Mouse (Mus musculus): ENCODE results near the gene Rxfp1.

The Rxfp1 gene

DNA sequence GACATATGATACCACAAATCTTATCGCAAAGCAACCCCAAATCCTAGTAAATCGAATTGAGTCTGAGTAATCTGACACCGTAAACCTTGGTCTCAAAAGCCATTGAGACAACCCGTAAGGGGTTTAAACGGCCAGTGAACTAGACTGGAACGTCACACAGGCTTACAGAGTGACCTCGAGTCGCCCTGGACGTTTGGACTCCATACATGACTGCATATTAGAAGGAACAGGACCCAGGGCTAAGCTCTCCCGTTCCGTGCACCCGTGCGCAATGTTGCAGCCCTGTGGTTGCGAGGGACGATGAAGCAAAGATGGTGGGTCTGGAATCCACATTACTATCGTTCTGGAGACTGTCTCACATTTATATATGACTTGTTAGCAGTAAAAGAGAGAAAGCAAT, 65.5 kb downstream of the Rxfp1 start:
- DNase-seq (ENCODE audit: low spot score in 2 of 2): no peak

DNA sequence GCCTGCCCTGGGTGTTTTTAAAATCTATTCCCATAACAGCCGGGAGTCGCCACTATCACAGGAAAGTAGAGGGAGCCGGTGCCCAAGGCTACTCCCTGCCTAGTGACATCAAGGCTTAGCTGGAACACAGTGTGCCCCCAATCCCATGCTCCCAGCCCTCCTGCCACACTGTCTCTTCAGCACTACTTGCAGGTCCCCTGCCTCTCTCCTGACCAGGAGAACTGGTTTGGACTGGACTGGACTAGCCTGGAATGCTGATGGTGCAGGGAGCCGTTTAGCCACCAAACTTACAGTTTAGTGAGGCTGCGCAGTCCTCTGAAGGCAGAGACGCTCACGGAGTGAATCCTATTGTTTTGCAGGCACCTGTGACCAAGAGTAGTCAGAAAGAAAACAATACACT, 67.1 kb downstream of the Rxfp1 start:
- DNase-seq (ENCODE audit: low spot score in 2 of 2): no peak

DNA sequence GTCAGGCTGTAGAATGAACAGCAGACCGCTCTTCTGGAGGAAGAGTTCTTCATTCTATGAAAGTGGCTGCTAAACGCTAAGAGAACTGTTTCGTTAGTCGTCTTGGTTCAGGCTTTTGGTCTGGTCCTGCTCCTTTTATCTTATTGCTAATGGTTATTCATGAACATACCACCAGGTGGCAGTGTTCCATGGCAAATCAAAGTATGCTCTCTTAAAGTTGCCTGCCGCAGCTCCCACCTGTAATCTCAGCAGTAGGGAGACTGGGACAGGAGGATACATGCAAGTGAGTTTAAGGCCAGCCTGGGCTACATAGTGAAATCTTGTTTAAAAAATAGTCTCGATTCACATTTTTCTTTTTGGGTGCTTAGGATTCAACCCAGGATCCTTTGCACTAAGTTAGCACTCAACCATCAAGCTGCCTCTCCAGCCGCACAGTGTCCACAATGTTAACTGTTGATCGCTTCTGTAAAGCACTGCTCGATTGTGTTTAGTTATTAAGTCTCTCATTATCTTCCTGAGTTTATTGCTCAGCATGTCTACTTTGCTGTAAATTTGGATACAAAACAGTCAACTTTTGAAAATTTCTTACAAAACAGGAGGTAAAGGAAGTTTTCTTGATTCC, 72.8 kb downstream of the Rxfp1 start:
- DNase-seq (ENCODE audit: low spot score in 2 of 2): peak; percentile 55 to 70

DNA sequence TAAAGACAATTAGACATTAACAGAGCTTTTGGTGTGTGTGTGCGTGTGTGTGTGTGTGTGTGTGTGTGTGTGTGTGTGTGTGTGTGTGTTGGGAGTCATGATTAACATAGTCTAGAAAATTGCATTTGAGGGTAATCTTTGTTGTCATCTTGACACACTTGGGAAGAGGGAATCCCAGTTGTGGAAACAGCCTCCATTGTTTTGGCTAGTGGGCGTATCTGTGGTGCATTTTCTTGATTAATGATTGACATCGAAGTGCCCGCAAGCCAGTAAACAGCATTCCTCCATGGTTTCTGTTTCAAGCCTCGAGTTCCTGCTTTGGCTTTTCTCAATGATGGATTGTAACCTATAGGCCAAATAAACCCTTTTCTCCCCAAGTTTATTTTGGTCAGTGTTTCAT, 81.0 kb downstream of the Rxfp1 start:
- no peak for DNase-seq (ENCODE audit: low spot score in 2 of 2)

DNA sequence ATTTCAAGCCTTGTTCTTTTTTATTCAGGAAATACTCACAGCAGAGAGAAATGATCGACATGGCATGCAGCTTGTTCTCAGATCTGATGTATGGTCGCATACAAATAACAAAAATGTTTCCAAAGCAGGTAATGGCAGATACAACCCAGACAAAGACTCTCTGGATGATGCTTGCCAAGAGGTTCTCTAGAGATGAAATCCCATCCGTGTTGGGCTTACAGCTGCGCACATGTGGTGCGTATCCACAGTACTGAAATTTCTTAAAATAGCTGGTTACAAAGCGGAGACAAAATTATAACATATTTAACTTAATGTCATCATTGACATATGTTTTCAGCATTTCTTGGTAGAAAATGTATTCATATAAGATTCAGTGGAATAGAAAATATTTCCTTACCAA, 85.6 kb downstream of the Rxfp1 start:
- no peak for DNase-seq (ENCODE audit: low spot score in 2 of 2)

DNA sequence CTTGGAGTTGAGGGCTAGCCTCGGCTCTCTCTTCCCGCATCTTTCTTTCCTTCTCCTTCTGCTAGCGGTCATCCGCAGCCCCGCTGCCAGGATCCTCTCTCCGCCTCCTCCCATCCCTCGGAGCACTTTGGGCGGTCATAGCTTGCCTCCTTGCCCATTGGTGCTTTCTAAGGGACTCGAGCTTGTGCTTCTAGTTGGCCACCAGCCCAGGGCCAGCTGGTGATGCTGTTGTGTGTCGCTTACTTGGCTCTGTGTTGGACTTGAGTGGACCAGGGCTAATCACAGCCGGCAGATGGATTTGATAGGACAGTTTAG, 108.3 kb downstream of the Rxfp1 start, which contains the start of gene Etfdh:
TSS of gene Etfdh (minus strand) at position 85 of the 315 bp plus-strand sequence.
- DNase-seq (ENCODE audit: low spot score in 2 of 2): peak in 1 of 2 experiments; percentile 27

DNA sequence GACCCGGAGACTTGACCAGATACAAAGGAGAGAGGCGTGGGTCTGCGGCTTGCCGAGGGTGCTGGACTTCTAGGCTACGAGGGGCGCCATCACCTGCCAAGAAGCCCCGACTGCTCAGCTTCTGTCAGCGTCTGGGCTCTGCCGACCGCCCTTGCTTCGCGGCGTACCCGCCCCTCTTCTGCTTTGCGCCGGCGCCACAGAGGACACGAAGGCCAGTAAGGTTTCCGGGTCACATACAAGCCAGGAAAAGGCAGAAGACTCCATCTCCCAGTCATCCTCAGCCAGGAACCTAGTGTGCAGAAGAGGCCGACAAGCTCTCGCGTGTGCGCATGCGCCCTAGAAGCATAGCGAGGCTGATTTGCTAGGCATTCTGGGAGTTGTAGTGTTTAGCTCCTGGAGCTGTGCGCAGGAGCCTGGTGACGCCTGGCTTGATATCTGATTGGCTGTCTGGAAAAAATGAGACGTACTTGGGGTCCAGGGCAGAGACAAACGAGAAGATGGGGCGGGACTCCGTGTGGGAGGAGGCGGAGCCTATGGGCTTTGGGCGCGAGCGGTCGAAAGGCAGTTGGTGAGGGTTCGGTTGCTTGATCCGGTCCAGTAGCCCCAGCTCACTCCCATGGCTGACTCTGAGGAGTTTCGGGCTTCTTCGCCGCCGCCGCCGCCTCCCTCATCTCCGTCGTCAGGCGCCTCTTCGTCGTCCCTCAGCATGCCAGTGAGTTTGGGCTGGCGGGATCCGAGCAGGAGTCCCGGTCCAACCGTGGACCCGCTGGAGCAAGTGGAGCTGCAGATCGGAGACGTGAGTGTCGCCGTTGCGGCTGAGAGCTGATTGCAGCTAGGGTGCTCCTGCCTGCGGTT, 108.9 kb downstream of the Rxfp1 start, which contains the start of gene 4930579G24Rik:
TSS of gene 4930579G24Rik (plus strand) at position 519 of the 855 bp plus-strand sequence.
- peak; percentile 95 to 97 for DNase-seq (ENCODE audit: low spot score in 2 of 2)

DNA sequence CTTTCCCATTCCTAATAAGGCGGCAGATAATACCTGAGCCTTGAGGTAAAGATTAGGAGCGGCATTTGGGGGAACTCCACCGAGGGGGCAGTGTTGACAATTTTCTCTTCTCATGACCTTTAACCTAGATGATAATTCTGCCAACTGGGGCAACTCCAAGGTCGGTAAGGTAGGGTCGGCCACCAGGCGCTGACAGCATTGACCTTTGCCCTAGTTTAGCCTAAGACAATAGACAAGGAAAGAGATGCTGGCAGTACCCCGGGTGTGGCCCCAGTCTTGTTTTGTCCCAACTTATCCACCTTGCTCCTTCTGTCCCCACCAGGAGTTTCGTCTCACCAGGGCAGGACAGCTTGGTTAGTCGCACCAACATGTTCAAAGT, 109.5 kb downstream of the Rxfp1 start:
- no peak for DNase-seq (ENCODE audit: low spot score in 2 of 2)

DNA sequence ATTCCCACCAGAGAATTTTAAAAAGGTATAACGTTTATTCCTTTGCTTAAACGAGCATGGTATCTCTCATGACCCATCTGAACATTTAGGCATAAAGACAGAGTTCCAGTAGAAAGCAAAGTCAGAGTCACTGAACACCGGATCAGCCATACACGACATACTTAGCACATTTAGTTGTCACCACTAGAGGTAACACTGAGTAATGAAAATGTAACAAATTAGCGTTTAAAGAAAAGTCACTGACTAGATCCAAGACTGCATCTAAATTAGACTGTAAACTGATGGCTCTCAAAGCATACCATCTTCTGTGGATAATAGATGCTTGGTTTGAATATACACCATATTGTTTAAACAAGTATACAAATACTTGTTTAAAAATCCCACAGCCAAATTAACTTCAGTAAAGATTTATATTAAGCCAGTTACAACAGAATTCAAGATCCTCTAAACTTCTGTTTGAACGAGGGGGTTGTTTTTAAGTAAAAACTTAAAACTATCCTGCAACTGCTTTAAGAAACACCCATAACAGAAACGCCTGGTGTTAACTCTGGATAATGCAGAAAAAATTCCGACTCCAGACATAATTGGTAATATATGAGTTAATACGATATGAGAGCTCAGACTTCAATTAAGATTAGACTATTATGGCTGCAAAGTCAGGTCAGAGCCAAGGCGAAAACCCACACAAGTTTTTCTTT, 110.0 kb downstream of the Rxfp1 start:
- DNase-seq (ENCODE audit: low spot score in 2 of 2): no peak

DNA sequence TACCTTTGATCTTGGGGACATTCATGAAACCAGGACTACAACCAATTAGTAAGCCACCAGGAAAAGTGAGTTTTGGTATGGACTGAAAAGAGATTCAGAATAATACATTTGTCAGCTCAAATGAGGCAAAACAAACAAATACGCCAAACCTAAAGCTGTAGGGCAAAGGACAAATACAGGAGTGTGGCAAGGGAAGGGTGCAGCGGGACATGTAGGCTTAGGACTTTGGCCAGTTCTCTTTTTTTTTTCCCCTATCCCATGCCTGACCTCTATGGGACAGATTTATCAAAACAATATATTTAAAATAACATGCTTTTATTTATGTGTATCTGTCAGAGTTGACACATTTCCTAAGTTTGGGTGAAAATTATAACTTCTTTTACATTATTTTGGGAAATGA, 127.8 kb downstream of the Rxfp1 start:
- no peak for DNase-seq (ENCODE audit: low spot score in 2 of 2)

DNA sequence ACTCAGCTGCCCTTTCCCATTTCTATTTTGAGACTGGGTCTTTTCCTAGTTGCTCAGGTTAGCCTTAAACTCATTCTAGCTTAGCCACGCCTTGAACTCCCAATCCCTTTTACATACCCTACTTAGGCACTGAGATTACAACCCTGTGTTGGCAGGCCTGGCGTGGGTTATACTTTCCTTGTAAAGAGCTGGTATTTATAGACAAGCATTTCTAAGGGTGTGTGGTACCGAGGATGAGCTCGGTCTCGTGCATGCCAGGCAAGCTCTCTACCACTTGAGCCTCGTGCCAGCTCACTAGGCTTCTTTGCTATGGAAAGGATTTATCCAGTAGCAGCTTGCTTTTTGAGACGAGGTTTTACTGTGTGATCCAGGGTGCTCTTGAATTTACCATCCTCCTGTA, 142.2 kb downstream of the Rxfp1 start:
- DNase-seq (ENCODE audit: low spot score in 2 of 2): no peak

DNA sequence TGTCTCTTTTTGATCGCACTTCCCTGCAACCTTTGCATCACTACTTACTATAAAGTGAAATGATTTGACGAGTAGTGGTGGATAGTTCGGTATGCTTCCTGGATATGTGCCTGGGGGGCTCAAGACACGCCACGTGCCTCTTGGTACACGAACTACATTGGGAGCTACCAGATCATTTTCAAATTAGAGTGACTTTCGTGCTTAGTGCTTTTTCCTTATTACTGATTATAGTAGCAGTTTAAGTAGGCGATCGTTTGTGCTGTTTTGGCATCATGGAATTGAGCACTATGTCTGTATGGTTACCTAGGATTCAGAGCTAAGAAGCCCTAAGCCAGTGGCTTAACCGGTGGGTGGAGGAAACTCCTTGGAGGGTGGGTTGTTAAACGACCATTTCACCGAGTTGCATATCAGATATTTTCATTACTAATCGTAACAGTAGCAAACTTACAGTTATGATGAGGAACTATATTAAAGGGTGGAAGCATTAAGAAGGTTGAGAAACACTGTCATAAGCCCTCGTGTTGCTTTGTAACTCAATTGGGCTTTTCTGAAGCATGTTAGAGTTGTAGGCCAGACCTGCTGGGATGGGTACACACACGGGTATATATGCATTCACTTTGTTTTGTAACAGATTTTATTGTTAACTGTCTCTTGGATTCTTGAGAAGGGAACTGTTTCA, 145.7 kb downstream of the Rxfp1 start:
- DNase-seq (ENCODE audit: low spot score in 2 of 2): peak in 1 of 2 experiments; percentile 14

Data from right cerebral cortex, adult 2 months (tissue).